Mouse (Mus musculus) kidney, embryonic 15.5 days (tissue): Measurements from ENCODE around the gene 2410131K14Rik. TPM values are rescaled to one million over a fixed set of nuclear protein-coding genes. Genes with fewer than 3 reads are reported as not detected.

Source experiments
- ATAC-seq: fragments of 200-750 bp; cut with Nextera tagmentation; replicated peaks from 2 replicates; pipeline ENCODE4 v1.8.0; 2017; ENCODE audit warnings: moderate TSS enrichment; ENCODE audit not compliant: low FRiP score
- H3K27ac ChIP-seq: fragments of 300-500 bp; sonication (generic); 2 replicates; pipeline ENCODE4 v1.5.1; 2015; ENCODE audit warnings: mild to moderate bottlenecking, inconsistent platforms
- H3K27me3 ChIP-seq: fragments of 300-500 bp; sonication (generic); 2 replicates; pipeline ENCODE4 v1.6.1; 2015; ENCODE audit warnings: inconsistent platforms
- H3K36me3 ChIP-seq: fragments of 300-500 bp; sonication (generic); 2 replicates; pipeline ENCODE4 v1.6.1; 2015; ENCODE audit warnings: inconsistent platforms
- H3K4me1 ChIP-seq: fragments of 300-500 bp; sonication (generic); 2 replicates; pipeline ENCODE4 v1.6.1; 2015; ENCODE audit warnings: inconsistent platforms
- H3K4me2 ChIP-seq: fragments of 300-500 bp; sonication (generic); 2 replicates; pipeline ENCODE4 v1.6.1; 2015; ENCODE audit warnings: moderate library complexity, mild to moderate bottlenecking, inconsistent platforms
- H3K4me3 ChIP-seq: fragments of 300-500 bp; sonication (generic); replicated peaks from 2 replicates; pipeline ENCODE4 v1.5.1; 2015; ENCODE audit warnings: mild to moderate bottlenecking, inconsistent platforms
- H3K9ac ChIP-seq: fragments of 300-500 bp; sonication (generic); 2 replicates; pipeline ENCODE4 v1.6.1; 2015; ENCODE audit warnings: mild to moderate bottlenecking, inconsistent platforms
- H3K9me3 ChIP-seq: fragments of 300-500 bp; sonication (generic); replicated peaks from 2 replicates; pipeline ENCODE4 v1.6.1; 2016; ENCODE audit warnings: inconsistent platforms
- WGBS: fragments of 180-500 bp; shearing (Covaris S2); methylation state at CpG from one replicate; pipeline ENCODE4 v1.1.7; 2015; ENCODE audit warnings: mixed read lengths; 5-methylcytosine and 5-hydroxymethylcytosine counted together
- polyA plus RNA-seq: library from polyadenylated mRNA; unstranded; fragments of >200 nt; fragmentation: Nextera tagmentation; extraction: Ambion mirVana; gene quantifications from 2 replicates; pipeline ENCODE4 v1.2.1, GENCODE M21; 2015

Gene 2410131K14Rik
- 9.0 and 9.2 TPM in 2 replicates for polyA plus RNA-seq

DNA sequence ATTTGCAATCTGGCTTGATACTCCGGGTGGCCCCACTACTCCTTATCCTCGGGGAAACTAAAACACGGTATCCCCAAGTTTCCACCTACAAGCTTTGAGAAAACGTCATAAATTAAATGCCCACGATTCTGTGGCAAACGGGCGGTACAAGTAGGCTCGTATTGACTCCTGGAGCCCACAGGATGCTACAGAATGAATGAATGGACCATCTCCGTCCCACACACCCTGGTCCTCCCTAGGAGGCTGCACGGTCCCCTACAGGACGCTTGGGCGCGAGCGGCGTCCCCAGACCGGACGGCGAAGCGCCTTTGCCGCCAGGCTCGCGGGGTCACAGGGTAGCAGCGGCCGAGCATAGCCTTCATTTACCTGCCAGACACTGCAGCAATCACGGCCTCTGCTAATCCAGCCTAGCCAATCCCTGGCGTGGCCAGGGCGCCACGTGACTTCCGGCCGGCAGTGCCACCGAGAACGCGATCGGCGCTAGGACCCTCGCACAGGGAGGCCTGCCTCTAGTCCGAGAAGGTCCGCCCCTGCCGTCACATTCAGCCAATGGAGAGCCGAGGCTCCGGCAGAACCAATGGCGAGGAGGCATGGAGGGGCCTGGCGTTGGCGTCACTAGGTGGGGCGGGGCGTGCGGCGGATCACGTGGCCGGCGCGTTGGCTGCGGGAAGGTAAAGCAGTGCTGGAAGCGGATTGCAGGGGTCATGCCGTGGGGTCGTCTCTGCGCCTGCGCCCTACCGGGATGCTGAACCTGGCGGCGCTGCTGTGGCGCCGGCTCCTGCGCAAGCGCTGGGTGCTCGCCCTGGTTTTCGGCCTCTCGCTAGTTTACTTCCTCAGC lies at the start of gene 2410131K14Rik, which contains the start of gene Rnft2:
TSS of gene 2410131K14Rik (plus strand) at position 622 of the 838 bp plus-strand sequence.
TSS of gene Rnft2 (minus strand) at position 511 of the 838 bp plus-strand sequence.
- ATAC-seq: peak; percentile 100
- Histone ChIP-seq H3K9me3 (no peaks in the 10 kb centered on the region), H3K36me3 (peaks cover 36% of the 10 kb centered on the region), H3K9ac (peak within 1 kb of the TSS; percentile 74), H3K27ac (peak within 1 kb of the TSS; percentile 89), H3K4me1 (peaks cover 18% of the 10 kb centered on the region), H3K27me3 (no peaks in the 10 kb centered on the region), H3K4me3 (peak within 1 kb of the TSS; percentile 86), H3K4me2 (peak within 1 kb of the TSS; percentile 86)
- WGBS: under 1% methylated on average over 68 of the region's 68 CpGs

- H3K36me3 ChIP-seq: no peaks in the 10 kb centered on the region
- H3K4me1 ChIP-seq: no peaks in the 10 kb centered on the region
- no peaks in the 10 kb centered on the region for H3K9me3 ChIP-seq
- no peak overlapping the region for H3K9ac ChIP-seq
- no peak overlapping the region for H3K4me3 ChIP-seq
- H3K27me3 ChIP-seq: peaks cover 20% of the 10 kb centered on the region; the same call in 1 of the 2 replicates
- H3K27ac ChIP-seq: no peak overlapping the region
- no peak for ATAC-seq
- WGBS: 81% methylated on average over 13 of the region's 13 CpGs
- H3K4me2 ChIP-seq: no peak overlapping the region
These were observed 47.6 kb upstream of the 2410131K14Rik start for GRCm38 (mm10) chr5:118197421-118197820.

GRCm38 (mm10) chr5:118199670-118200069 lies 45.4 kb upstream of the 2410131K14Rik start:
- no peak overlapping the region for H3K4me2 ChIP-seq
- no peak for ATAC-seq
- peaks cover 8% of the 10 kb centered on the region for H3K4me1 ChIP-seq
- no peak overlapping the region for H3K27ac ChIP-seq
- no peaks in the 10 kb centered on the region for H3K9me3 ChIP-seq
- no peaks in the 10 kb centered on the region for H3K36me3 ChIP-seq
- WGBS: 64% methylated on average over 5 of the region's 5 CpGs
- H3K9ac ChIP-seq: no peak overlapping the region
- 0 out of 2 replicates have a peak, but pooled peaks cover 9% of the 10 kb centered on the region for H3K27me3 ChIP-seq
- H3K4me3 ChIP-seq: no peak overlapping the region

DNA sequence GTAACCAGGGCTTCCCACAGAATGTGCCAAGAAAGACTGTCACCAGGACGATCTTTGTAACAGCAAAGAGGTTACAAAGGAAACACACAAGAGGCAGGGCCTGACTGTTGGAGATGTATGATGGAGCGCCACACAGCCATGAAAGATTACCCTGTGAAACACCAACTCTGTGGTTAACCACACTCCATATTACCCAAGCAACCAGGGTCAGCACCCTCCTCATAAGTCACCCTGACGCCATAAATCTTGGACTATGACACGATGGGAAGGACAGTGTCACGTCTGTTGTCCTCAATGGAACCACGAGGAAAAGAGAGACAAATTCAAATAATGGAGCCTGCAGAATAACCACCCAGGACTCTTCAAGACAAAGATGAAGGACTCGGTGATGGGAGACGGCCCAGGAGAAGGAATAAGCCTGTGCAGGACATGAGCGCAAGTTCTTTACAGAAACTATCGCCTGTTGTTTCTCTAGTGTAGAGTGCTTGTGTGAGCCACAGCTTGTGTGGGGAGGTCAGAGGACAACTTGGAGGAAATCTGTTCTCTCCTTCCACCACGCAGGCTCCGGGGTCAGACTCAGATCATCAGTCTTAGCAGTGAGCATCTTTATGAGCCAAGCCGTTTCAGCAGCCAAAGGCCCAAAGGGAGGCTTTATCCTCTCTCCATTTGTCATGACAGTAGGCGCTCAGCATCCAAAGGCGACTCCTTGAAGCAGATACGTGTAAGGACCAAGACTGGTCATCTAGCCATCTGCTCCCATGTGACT lies 40.2 kb upstream of the 2410131K14Rik start:
- Histone ChIP-seq H3K9me3 (no peaks in the 10 kb centered on the region), H3K4me3 (no peak overlapping the region), H3K4me2 (no peak overlapping the region), H3K36me3 (no peaks in the 10 kb centered on the region), H3K27ac (no peak overlapping the region), H3K27me3 (0 out of 2 replicates have a peak, but pooled peaks cover 9% of the 10 kb centered on the region), H3K9ac (no peak overlapping the region), H3K4me1 (peaks cover 18% of the 10 kb centered on the region)
- 31% methylated on average over 16 of the region's 16 CpGs for WGBS
- peak; percentile 36; the same call in 1 of the 2 replicates for ATAC-seq

DNA sequence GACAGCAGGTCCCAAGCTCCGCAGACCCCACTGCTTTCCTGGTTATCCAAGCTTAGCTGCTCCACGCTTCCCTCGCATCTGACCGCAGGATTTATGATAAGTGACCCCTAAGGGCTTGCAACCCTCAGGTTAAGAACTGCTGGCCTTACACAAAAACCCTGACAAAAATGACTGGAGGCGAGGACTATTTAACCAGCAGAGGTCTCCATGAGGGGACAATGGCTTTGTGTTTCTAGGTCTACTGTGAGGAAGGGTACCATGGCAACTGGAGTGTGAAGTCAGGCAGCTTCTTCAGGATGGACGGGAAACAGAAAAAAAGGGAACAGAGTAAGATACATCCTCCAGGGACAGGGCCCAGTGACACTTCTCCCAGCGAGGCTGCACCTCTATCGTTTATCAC lies 39.2 kb upstream of the 2410131K14Rik start:
- Histone ChIP-seq H3K9me3 (no peaks in the 10 kb centered on the region), H3K4me3 (no peak overlapping the region), H3K4me2 (no peak overlapping the region), H3K27ac (no peak overlapping the region), H3K36me3 (no peaks in the 10 kb centered on the region), H3K27me3 (0 out of 2 replicates have a peak, but pooled peaks cover 7% of the 10 kb centered on the region), H3K9ac (no peak overlapping the region), H3K4me1 (peaks cover 18% of the 10 kb centered on the region)
- ATAC-seq: no peak
- 49% methylated on average over 8 of the region's 8 CpGs for WGBS

GRCm38 (mm10) chr5:118214012-118214411 lies 31.0 kb upstream of the 2410131K14Rik start:
- Histone ChIP-seq H3K4me3 (peak overlapping the region; percentile 41), H3K27me3 (peaks cover 10% of the 10 kb centered on the region; the same call in 1 of the 2 replicates), H3K9me3 (no peaks in the 10 kb centered on the region), H3K27ac (no peak overlapping the region), H3K4me2 (peak overlapping the region; percentile 76), H3K9ac (peak overlapping the region; percentile 38; the same call in 1 of the 2 replicates), H3K36me3 (no peaks in the 10 kb centered on the region), H3K4me1 (peaks cover 27% of the 10 kb centered on the region)
- WGBS: 29% methylated on average over 5 of the region's 5 CpGs
- ATAC-seq: no peak

- Histone ChIP-seq H3K27ac (no peak overlapping the region), H3K9ac (peak overlapping the region; percentile 38), H3K9me3 (no peaks in the 10 kb centered on the region), H3K27me3 (peaks cover 10% of the 10 kb centered on the region; the same call in 1 of the 2 replicates), H3K4me1 (peaks cover 27% of the 10 kb centered on the region), H3K36me3 (no peaks in the 10 kb centered on the region), H3K4me2 (peak overlapping the region; percentile 76), H3K4me3 (peak overlapping the region; percentile 41)
- peak; percentile 52 for ATAC-seq
- WGBS: 6% methylated on average over 24 of the region's 24 CpGs
These were observed 30.4 kb upstream of the 2410131K14Rik start for GRCm38 (mm10) chr5:118214418-118215154.

- 0 out of 2 replicates have a peak, but pooled peaks have one; percentile 18 for ATAC-seq
- Histone ChIP-seq H3K9ac (no peak overlapping the region), H3K4me3 (no peak overlapping the region), H3K4me2 (no peak overlapping the region), H3K9me3 (no peaks in the 10 kb centered on the region), H3K4me1 (peaks cover 27% of the 10 kb centered on the region), H3K27me3 (peaks cover 10% of the 10 kb centered on the region; the same call in 1 of the 2 replicates), H3K27ac (no peak overlapping the region), H3K36me3 (peaks cover 4% of the 10 kb centered on the region; the same call in 1 of the 2 replicates)
- 49% methylated on average over 6 of the region's 6 CpGs for WGBS
These were observed 27.6 kb upstream of the 2410131K14Rik start for GRCm38 (mm10) chr5:118217410-118217809.

- no peak overlapping the region for H3K9ac ChIP-seq
- no peak for ATAC-seq
- no peaks in the 10 kb centered on the region for H3K27me3 ChIP-seq
- peaks cover 6% of the 10 kb centered on the region; the same call in 1 of the 2 replicates for H3K36me3 ChIP-seq
- H3K4me1 ChIP-seq: no peaks in the 10 kb centered on the region
- H3K4me3 ChIP-seq: no peak overlapping the region
- H3K4me2 ChIP-seq: no peak overlapping the region
- 44% methylated on average over 9 of the region's 9 CpGs for WGBS
- no peaks in the 10 kb centered on the region for H3K9me3 ChIP-seq
- H3K27ac ChIP-seq: no peak overlapping the region
These were observed 21.8 kb upstream of the 2410131K14Rik start for GRCm38 (mm10) chr5:118223142-118223757.

DNA sequence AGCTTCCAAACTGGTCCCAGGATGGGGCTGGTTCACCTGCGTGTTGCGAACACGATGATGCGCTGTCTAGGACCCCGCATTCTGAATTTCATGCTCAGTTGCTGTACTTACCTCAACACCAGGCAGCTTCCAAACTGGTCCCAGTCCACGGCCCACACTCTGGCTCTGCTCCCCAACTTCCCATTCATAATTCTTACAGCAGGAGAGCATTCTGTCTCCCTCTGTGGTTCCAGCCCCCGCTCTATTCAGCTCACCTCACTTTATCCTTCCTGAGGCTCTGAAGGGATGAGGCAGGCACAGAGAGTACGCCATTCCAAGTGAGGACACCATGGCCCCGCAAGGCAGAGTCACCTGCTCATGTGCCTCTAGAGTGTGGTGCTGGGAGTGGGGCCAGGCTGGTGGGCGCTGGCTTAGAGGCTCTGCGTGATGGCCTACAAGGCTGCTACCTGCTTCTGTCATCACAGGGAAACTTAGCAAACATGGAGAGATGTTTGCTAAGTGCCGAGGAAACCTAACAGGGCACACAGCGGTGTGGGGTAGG lies 14.9 kb upstream of the 2410131K14Rik start:
- Histone ChIP-seq H3K9me3 (no peaks in the 10 kb centered on the region), H3K4me1 (no peaks in the 10 kb centered on the region), H3K27ac (no peak overlapping the region), H3K9ac (no peak overlapping the region), H3K4me2 (no peak overlapping the region), H3K27me3 (no peaks in the 10 kb centered on the region), H3K4me3 (no peak overlapping the region), H3K36me3 (peaks cover 16% of the 10 kb centered on the region; the same call in 1 of the 2 replicates)
- WGBS: 95% methylated on average over 13 of the region's 13 CpGs
- no peak for ATAC-seq

GRCm38 (mm10) chr5:118236891-118237290 lies 8.1 kb upstream of the 2410131K14Rik start:
- no peaks in the 10 kb centered on the region for H3K27me3 ChIP-seq
- H3K4me1 ChIP-seq: no peaks in the 10 kb centered on the region
- H3K4me3 ChIP-seq: no peak overlapping the region
- no peaks in the 10 kb centered on the region for H3K9me3 ChIP-seq
- ATAC-seq: no peak
- H3K36me3 ChIP-seq: peaks cover 15% of the 10 kb centered on the region; the same call in 1 of the 2 replicates
- no peak overlapping the region for H3K9ac ChIP-seq
- no peak overlapping the region for H3K27ac ChIP-seq
- 82% methylated on average over 12 of the region's 12 CpGs for WGBS
- no peak overlapping the region for H3K4me2 ChIP-seq
